Mouse (Mus musculus) layer of hippocampus, adult 9-11 months (tissue): ENCODE measurements around the gene Mov10l1.

Experiments
- DNase-seq: peaks from one replicate; pipeline ENCODE4 v3.0.0; 2022

Gene Mov10l1

DNA sequence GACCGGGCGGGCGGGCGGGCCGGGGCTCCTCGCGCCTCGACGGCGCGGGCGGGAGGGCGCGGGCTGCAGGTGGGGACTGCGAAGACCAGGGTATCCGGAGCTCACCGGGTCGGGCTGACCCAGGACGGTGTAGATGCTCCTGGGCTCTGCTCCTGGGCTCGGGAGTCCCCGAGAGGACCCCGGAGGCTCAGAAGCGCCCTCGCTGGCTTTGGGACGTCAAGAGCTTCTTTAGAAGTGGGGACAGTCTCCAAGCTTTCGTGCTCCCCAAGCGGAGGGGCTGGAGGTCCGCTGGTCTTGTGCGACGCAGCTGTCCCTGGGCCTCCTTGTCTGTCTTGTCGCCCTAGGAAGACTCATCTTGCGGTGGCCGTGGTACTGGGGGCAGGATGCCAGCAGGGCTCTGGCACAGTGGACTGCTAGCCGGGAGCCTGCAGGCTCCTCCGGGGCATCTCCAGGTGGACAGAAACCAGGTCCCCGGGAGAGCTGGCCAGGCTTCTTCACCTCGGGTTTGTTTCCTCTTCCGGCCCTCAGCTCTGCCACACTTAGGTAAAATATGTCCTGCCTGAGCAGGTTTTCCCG lies 93.5 kb downstream of the Mov10l1 start:
- peak; percentile 51 for DNase-seq

DNA sequence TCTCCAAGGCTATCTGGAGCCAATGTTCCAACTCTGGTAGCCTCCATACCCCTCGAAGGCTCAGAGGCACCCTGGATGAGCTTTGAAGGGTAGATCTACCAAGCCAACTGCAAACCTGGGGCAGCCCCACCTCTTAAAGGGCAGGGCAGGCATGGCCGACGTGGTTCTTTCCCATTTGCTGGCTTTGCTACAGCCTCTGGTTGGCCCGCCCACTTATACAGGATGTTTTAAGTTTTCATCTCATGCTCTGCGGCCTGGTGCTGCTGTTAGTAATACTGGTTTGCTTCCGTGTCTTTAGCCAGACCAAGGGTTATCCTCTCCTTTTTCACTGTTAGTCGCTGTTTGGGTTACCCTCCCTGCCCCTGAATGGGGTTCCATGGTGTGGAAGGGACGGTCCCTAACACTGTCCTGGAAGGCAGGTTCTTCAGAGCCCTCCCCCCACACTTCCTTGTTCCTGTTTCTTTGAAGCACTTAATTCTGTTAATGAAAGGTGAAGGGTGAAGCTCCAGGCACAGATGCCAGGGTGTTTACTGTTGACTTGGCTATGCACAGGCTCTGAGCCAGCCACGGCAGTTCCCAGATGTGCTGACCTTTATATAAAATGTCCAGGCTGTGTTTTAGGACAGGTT lies 95.6 kb downstream of the Mov10l1 start:
- no peak for DNase-seq

DNA sequence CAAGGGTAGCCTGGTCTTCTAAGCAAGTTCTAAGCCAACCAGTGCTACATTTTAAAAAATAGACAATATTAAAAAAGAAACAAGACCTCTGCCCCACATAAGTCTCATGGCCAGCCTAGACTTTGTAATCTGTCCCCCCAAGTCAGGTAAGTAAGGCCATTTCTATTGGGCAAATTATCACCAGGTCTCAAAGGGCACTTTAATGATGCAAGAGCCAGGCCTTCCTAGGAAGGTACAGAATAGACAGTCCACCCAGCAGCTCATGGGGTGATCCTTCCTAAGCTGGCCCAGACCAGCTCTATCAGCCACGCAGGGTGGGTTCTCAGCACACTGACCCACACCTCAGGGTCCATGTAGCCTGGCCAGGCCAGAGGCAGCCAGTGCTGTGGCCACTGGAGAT lies 101.2 kb downstream of the Mov10l1 start:
- no peak for DNase-seq

DNA sequence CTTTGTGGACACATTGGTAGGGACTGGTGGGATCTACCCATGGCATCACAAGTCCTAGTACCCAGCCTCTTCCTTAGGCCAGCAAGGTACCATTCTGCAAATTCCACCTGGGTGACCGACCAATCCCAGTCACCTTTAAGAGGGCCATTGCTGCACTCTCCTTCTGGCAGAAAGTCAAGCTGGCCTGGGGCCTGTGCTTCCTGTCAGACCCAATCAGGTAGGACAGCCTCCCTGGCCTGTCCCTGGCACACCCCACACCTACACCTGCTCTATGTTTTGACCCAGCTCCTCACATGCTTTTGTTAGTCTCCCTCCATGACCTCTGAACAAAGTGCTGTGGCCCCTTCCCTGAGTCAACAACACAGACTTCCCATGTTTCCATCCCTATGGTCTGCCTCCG lies 102.1 kb downstream of the Mov10l1 start:
- no peak for DNase-seq

DNA sequence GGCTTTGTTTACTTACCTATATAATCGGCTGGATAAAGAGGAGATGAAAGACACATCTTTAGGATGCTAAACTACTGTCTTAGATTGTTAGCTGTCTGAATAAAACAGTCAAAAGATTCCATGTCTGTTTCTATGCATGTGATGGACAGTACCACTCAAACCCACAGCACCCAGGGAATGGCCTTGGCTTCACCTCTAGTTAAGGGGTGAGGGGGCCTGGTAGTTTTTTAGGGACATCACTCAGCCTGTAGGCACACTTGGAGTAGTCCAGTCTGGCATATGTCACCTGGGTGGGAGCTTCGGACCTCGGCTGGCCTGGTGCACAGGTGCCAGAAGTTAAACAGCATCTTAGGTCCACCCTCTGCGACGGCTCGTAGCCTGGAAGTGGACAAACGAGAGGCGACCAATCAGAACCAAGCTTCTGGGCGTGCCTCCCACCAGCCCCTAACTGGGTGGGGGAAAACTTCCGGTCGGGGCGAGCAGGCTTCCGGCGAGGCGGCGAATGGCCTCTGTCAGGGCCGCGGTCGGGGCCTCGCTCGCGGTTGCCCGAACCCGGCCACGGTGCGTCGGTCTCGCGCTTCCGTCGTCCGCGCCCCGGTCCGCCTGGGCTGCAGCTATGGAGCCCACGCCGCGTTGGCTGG lies 106.0 kb downstream of the Mov10l1 start, which contains the start of gene Selenoo:
TSS of gene Selenoo (plus strand) at position 478 of the 641 bp plus-strand sequence.
- peak; percentile 88 for DNase-seq

DNA sequence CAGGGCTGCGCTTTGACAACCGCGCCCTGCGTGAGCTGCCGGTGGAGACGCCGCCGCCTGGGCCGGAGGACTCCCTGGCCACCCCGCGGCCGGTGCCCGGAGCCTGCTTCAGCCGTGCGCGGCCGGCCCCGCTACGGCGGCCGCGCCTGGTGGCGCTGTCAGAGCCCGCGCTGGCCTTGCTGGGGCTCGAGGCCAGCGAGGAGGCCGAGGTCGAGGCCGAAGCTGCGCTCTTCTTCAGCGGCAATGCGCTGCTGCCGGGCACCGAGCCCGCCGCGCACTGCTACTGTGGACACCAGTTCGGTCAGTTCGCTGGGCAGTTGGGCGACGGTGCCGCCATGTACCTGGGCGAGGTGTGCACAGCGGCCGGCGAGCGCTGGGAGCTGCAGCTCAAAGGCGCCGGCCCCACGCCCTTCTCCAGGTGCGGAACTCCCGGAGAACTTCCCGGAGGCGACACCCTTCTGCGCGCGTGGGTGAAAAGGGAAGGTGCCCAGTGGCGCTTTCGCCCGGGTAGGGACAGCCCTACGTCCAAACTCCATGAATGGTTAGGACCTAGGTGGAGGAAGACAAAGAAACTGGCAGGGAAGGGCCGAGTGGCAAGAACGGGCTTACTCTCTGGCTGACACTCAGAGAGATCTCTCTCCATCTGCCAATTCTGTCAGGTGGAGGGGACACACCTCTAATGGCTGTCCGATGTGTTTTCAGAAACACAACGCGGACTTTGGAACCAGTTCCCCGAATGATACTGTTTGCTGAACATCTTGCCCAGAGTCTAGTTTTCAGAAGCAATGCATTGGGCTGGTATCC lies 106.7 kb downstream of the Mov10l1 start:
- no peak for DNase-seq

DNA sequence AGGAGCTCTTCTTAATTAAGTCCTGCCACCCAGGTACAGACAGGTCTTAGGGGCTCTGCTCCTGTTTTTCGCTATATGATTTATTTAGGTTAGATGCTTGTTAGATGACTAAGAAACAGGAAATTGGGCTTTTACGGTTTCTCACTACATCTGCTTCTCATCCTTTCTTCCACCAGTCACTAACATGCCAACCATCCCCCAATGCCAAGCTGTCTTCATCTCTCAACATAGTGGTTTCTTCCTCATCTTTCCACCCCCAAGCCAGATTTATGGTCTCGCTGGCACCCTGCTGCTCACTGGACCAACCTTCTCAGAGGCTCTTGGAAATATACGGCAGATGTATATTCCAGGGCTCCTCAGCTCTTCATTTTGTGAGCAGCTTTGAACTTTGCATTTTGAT lies 108.0 kb downstream of the Mov10l1 start:
- DNase-seq, result no peak

DNA sequence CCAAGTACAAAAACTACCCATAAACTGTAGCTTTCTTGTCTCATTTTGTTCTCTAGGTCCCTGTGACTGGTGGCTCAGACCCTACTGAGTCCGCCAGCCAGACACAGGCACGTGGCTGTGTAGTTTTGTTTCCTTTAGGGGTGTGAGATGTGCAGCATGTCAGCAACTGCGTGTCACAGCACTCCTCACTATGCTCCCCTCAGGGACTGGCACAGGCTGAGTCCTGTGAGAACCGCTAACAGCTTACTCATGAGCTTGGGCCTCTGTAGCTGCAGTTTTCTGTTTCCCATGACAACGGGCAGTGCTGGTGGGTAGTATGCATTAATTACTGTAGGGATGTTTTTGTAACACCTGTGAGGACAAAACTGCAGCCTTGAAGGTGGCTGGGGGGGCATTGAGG lies 109.5 kb downstream of the Mov10l1 start:
- DNase-seq, result no peak

DNA sequence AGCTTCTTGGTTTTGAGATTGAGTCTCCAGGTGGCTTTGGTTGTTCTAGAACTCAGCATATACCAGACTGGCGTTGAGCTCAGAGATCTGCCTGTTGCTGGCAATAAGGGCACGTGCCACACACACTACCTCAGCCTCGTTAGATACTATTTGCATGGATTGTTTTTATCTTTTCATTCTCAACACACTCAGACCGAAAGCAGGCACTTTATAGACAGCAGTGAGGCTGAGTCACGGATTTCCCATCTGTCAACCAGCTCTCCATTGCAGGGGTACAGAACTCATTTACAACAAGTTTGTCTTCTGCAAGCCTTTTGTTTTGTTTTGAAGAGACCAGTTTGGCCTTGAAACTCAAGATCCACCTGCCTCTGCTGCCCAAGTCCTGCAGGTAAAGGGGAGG lies 114.7 kb downstream of the Mov10l1 start:
- DNase-seq, result peak; percentile 64

DNA sequence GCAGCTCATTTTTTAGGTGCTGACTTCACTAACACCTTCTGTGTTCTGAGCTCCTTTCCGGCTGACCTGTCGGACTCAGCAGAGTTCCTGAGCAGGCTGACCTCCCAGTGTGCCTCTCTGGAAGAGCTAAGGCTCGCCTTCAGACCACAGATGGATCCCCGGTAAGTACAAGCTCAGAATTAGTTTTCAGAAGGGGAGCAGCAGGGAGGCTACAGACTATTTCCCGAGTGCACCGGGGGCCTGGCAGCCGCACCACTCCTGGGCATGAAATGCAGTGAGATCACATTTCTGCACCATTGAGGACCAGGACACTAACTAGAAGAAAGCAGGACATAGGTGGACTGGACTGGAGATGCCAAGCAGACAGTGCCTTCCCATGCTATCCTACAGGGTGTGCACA lies 115.9 kb downstream of the Mov10l1 start:
- no peak for DNase-seq

DNA sequence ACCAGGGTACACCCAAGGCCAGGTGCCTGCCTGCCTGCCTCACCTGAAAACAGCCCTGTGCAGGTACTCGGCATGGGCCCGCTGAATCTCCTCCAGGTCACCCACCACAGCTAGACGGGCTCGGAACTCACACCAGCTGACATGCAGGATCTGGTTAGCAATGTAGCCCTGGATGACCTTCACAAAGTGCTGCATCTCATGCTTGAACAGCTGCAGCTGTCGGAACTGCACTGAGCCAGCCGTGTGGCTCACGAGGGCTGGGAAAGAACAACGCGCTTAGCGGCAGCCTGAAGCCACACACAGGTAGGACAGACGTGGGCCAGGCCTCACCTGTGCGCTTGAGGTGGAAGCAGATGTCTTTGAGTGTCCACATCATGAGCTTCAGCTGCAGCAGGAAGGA lies 118.1 kb downstream of the Mov10l1 start:
- no peak for DNase-seq

DNA sequence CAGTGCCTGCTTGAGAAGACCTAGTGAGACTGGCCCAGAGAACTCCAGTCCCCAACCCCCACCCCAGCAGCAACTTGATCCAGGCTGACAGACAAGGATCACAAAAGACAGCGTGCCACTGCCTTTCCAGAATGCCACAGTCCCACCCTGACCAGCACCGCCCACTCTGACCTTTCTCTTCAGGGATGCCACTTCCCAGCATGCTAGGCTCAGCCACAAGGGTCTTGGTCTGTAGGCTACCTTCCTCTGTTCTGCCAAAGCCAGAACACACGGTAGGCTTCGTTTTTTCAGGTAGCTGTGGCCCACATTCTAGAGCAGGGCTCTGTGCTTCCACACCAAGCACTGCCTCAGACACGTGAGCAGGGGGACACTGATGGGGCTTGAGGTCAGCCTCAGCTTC lies 119.9 kb downstream of the Mov10l1 start:
- no peak for DNase-seq

DNA sequence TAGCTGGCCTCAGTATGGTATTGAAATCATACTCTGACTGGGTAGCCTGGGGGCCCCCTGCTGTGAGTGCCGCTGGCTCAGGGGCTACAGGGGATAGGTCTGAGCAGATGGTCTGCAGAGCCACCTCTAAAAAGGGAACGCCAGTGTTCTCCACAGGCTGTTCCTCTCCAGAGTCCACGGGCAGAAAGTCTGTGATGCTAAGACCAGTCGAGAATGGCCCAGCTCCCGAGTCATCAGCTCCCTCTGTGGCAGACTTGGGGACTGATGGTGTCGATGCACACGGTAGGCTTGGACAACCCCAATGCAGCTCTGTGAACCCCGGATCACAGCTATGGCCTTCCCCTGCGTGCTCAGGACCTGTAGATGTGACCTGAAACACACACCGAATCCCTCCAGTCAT lies 121.2 kb downstream of the Mov10l1 start:
- no peak for DNase-seq

DNA sequence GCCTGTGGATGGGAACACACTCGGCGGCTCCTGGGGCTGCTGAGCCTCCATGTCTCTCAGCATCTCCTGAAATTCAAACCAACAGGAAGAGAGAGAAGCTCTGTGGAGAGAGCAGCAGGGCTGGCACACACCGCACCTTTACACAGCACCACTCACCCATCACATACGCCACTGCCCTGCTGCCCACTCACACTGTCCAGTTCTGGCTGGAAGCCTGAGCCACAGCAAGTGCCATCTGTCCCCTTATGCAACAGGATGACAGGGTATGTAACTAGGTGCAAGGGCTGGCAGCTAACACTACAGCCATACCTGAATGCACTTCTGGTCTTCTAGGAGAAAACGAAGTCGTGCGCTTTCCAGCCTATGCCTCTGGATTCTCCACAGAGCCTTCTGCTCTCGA lies 121.7 kb downstream of the Mov10l1 start:
- no peak for DNase-seq
